Mouse (Mus musculus) testis, adult 2 months (tissue): ENCODE results near the gene Cfap65.

Experiments used
- CTCF ChIP-seq: fragments of 200-500 bp; IDR thresholded peaks from 2 replicates; pipeline ENCODE4 v1.5.1; 2012; ENCODE audit warnings: low read depth, mild to moderate bottlenecking, inconsistent platforms, low read length, moderate library complexity; ENCODE audit not compliant: control insufficient read depth, insufficient read depth, insufficient replicate concordance
- POLR2A ChIP-seq: fragments of 200-500 bp; IDR thresholded peaks from 2 replicates; pipeline ENCODE4 v1.6.1; 2012; ENCODE audit warnings: low read depth, mild to moderate bottlenecking, inconsistent platforms, low read length, moderate library complexity; ENCODE audit not compliant: control insufficient read depth

DNA sequence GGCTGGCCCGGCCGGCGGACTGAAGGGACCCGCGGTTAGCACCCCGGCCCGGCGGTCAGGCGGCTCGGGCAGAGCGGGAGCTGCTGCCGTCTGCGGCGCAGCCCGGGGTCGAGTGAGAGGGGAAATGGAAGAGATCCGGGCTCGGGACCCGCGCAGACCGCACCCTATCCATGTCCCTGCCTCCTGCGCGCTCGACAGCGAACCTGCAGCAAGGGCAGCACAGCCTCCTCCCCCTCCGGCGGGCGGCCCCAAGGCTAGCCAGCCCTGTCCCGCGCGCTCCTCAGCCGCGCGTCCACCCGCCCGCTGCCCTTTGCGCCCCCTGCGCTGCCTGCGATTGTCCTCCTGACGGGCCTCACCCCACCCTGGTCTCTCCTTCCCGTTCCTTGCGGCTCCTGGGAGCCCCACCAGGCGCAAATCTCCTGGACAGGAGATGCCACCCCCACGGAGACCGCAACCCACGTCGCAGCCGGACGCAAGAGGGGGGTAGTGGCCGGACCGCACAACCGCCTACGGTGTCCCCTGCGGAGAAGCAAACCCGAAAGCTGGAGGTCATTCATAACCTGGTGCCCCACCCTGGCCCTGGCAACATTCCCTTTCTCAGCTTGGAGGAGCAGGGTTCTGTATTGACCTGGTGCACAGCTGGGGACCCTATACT lies 16.3 kb upstream of the Cfap65 start, which contains the start of gene Ihh:
- no peak for TF ChIP-seq POLR2A
- TF ChIP-seq CTCF, result no peak
